Mouse (Mus musculus) erythroblast, embryonic 14.5 days (primary cell): ENCODE results near the gene Fcgrt. TPM values are rescaled to one million over a fixed set of nuclear protein-coding genes. Genes with fewer than 3 reads are reported as not detected.
"Not testable (repeated sequence)": the region's sequence is repeated elsewhere in the genome, so short reads cannot be mapped to it uniquely, and the experiment has no call there.

ENCODE experiments used
- H3K27me3 ChIP-seq: 2 replicates; pipeline ENCODE4 v1.6.1; 2012; ENCODE audit warnings: inconsistent platforms; ENCODE audit not compliant: control insufficient read depth
- H3K36me3 ChIP-seq: 2 replicates; pipeline ENCODE4 v1.6.1; 2012; ENCODE audit warnings: mild to moderate bottlenecking, inconsistent platforms; ENCODE audit not compliant: control insufficient read depth
- H3K4me1 ChIP-seq: 2 replicates; pipeline ENCODE4 v1.6.1; 2012; ENCODE audit warnings: inconsistent platforms; ENCODE audit not compliant: control insufficient read depth
- H3K4me3 ChIP-seq: replicated peaks from 2 replicates; pipeline ENCODE3; 2012; ENCODE audit warnings: moderate library complexity, mild to moderate bottlenecking, inconsistent platforms
- H3K9me3 ChIP-seq: 2 replicates; pipeline ENCODE4 v1.6.1; 2012; ENCODE audit warnings: low read length, inconsistent platforms, mixed read lengths; ENCODE audit not compliant: control insufficient read depth
- GATA1 ChIP-seq: IDR thresholded peaks from 2 replicates; pipeline ENCODE4 v1.6.1; 2012; ENCODE audit warnings: low read length, inconsistent platforms, mixed read lengths
- TAL1 ChIP-seq: IDR thresholded peaks from 3 replicates; pipeline ENCODE4 v1.6.1; 2012; ENCODE audit warnings: low read length, inconsistent platforms, mixed read lengths
- polyA plus RNA-seq: library from polyadenylated mRNA; stranded (reverse); fragments of >175 nt; gene quantifications from 2 replicates; pipeline ENCODE4 v1.2.3, GENCODE M21; 2012

Fcgrt gene
- polyA plus RNA-seq, 1 experiment, result 1.0 TPM

GRCm38 (mm10) chr7:45126147-45126843, 22.6 kb upstream of the Fcgrt start:
- Histone ChIP-seq H3K36me3 (peaks cover 53% of the 10 kb centered on the region), H3K27me3 (no peaks in the 10 kb centered on the region), H3K9me3 (no peaks in the 10 kb centered on the region), H3K4me3 (peak overlapping the region; percentile 97), H3K4me1 (peaks cover 80% of the 10 kb centered on the region)
- TF ChIP-seq TAL1, result no peak
- TF ChIP-seq GATA1, result no peak

- not testable (repeated sequence) for H3K9me3 ChIP-seq, H3K27me3 ChIP-seq, H3K4me3 ChIP-seq
- Histone ChIP-seq H3K36me3 (peaks cover 60% of the 10 kb centered on the region), H3K4me1 (peaks cover 84% of the 10 kb centered on the region)
Measured at GRCm38 (mm10) chr7:45125649-45126048, 22.0 kb upstream of the Fcgrt start.

DNA sequence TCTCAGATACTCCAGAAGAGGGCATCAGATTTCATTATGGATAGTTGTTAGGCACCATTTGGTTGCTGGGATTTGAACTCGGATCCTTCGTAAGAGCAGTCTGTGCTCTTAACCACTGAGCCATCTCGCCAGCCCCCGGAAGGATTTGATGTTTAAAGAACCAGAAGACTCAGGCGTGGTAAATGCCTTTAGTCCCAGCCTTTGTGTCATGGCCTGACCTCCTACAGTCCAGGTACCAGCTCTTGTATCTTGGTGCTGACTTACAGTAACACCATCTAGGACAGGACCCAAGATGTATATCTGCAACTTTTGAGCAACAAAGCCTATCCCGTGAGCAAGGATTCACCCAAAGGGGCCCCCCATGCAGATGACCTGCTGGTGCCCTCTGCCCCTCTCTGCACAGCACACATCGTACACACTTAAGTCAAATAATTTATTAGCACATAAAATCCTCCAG, 21.5 kb upstream of the Fcgrt start:
- H3K36me3 ChIP-seq, result peaks cover 65% of the 10 kb centered on the region
- no peaks in the 10 kb centered on the region for H3K27me3 ChIP-seq
- no peaks in the 10 kb centered on the region for H3K9me3 ChIP-seq
- peaks cover 84% of the 10 kb centered on the region for H3K4me1 ChIP-seq
- TF ChIP-seq GATA1 (no peak), TAL1 (no peak)
- H3K4me3 ChIP-seq, result no peak overlapping the region

DNA sequence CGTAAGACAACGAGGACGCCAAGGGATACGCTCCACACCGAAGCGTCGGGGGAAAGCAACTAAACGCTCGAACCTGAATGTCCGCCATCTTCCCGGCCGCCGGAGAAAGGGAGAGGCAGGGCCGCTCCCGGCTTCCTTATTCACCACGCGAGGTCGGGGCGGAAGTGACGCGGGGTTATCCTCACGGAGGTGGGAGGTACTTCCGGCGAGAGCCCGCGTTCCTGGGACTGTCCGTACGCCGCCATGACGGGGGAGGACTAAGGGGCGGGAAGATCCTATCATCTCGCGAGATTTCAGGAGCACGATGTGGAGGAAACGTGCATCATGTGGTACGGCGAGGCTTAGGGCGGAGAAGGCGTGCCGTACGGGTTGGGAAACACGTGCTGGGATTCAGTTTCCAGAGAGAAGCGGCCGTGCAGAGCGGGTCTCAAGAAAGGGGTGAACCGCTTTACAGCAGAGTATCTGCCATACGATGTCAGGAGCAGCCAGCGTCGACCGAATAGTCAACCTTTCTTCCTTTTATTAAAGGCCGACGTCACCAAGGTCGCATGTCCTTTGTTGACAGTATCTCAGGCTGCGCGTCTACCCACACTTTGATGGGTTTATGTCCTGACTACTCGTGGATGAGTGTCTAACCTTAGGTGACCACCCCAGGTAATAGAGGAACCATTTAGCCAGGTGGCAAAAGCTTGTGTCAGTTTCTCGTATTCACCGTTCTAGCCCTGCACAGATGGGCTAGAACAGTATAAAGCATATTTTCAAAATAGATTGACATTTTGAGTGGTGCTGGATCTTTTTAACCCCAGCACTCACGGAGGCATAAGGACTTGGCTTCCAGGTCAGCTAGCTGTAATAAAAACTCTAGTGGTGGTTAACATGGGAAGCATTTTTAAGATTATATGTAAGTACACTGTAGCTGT, 20.8 kb upstream of the Fcgrt start, which contains the start of gene Rps11:
Gene Rps11 (minus strand): TSS at position 216 of the 920 bp plus-strand sequence.
- Histone ChIP-seq H3K9me3 (no peaks in the 10 kb centered on the region), H3K4me1 (peaks cover 83% of the 10 kb centered on the region), H3K36me3 (peaks cover 72% of the 10 kb centered on the region), H3K27me3 (no peaks in the 10 kb centered on the region), H3K4me3 (peak within 1 kb of the TSS; percentile 78)
- TF ChIP-seq GATA1 (no peak), TAL1 (no peak)

GRCm38 (mm10) chr7:45123186-45123570, 19.5 kb upstream of the Fcgrt start:
- Histone ChIP-seq H3K4me1 (peaks cover 84% of the 10 kb centered on the region), H3K4me3 (peak overlapping the region; percentile 78), H3K27me3 (no peaks in the 10 kb centered on the region), H3K9me3 (no peaks in the 10 kb centered on the region), H3K36me3 (peaks cover 80% of the 10 kb centered on the region)
- TF ChIP-seq GATA1 (no peak), TAL1 (no peak)

DNA sequence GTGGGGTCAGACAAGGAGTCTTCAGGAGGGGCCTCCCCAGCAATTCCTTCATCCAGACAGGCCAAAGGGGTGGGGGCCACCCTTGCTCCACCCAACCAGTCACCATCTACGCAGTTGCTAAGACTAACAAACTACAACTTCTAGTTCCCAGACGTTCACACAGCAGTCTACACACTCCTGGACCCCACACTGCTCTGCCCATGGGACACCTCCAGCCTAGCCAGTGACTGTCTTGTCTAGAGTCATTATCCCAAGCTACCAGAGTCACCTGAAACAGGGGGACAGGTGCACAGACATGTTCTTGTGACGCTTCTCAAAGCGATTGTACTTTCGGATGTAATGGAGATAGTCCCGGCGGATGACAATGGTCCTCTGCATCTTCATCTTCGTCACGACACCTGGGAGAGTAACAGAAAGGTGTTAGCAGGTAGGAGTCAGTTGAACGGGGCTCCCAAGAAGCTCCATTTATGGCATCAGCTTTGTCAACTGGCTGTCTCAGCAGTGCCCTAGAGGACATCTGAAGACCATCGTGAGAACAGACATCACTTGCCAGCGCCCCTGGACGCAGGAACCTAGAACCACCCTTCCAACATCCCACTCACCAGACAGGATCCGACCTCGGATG, 19.0 kb upstream of the Fcgrt start:
- TF ChIP-seq TAL1 (no peak), GATA1 (no peak)
- Histone ChIP-seq H3K9me3 (no peaks in the 10 kb centered on the region), H3K4me3 (peak overlapping the region; percentile 78), H3K27me3 (no peaks in the 10 kb centered on the region), H3K36me3 (peaks cover 79% of the 10 kb centered on the region), H3K4me1 (peaks cover 84% of the 10 kb centered on the region)

DNA sequence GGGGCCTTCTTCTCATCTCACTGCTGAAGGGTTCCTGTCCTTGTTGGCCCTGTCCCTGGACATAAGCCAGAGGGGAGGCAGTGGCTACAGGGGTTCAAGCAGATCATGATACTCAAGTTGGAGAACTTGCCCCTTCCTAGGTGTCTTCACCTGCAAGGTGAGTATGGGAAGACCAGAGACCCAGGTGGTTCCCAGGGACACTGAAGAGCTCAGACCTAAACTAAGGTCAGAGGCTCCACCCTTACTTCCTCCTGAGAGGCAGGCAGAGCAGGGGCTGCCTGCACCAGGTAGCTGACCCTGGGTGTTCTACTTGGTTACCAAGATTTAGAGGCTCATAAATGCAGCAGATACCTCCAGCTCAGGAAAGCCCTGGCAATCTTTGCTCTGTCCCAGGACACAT, 18.3 kb upstream of the Fcgrt start:
- H3K9me3 ChIP-seq, result no peaks in the 10 kb centered on the region
- no peak overlapping the region for H3K4me3 ChIP-seq
- H3K36me3 ChIP-seq, result peaks cover 72% of the 10 kb centered on the region
- H3K4me1 ChIP-seq, result peaks cover 79% of the 10 kb centered on the region
- TF ChIP-seq TAL1, result no peak
- no peak for TF ChIP-seq GATA1
- no peaks in the 10 kb centered on the region for H3K27me3 ChIP-seq

GRCm38 (mm10) chr7:45121404-45121803, 17.8 kb upstream of the Fcgrt start:
- Histone ChIP-seq H3K4me3 (no peak overlapping the region), H3K4me1 (peaks cover 73% of the 10 kb centered on the region)

More at GRCm38 (mm10) chr7:45121404-45121803, 17.8 kb upstream of the Fcgrt start:
- Histone ChIP-seq H3K27me3 (no peaks in the 10 kb centered on the region), H3K9me3 (no peaks in the 10 kb centered on the region), H3K36me3 (peaks cover 66% of the 10 kb centered on the region)
- TF ChIP-seq TAL1, result no peak
- TF ChIP-seq GATA1, result no peak
